Mouse (Mus musculus) E14TG2a.4 (cell line): ENCODE measurements around the gene Fam189a2.

ENCODE experiments used
- CTCF ChIP-seq: conservative IDR thresholded peaks from 2 replicates; pipeline ENCODE4 v1.5.1; 2014; ENCODE audit warnings: low read length
- POU5F1 ChIP-seq: IDR thresholded peaks from 2 replicates; pipeline ENCODE4 v1.6.1; 2014; ENCODE audit warnings: low read length, borderline replicate concordance

DNA sequence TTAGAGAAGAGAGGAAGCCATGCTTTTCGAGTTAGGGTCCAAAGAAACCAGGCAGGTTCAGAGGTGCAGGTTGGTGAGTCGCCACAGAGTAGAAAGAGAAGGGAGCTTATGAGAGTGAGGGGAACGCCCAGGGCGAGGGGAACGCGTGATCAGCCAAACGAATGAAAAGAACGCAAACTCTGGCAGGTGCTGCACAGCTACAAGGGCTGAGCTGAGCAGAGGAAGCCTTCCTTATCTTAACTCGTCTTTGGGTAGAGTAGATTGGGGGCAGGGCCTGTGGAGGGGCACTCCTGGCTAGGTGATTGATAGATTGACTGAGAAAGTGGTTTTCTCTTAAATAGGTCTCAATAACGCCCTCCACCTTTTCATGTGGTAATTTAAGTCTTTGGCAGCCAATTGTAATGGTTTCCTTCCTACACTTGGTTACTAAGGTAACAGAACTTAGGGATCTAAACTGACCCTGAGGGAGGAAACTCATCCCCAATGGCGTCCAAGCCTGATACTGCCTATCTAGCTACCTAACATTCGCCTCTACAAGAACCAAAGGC, 33.6 kb upstream of the Fam189a2 start:
- TF ChIP-seq CTCF (no peak), POU5F1 (no peak)
